Mouse (Mus musculus) left cerebral cortex, adult 8-10 months (tissue): ENCODE measurements around the gene Krt19. TPM values are rescaled to one million over a fixed set of nuclear protein-coding genes. Genes with fewer than 3 reads are reported as not detected.
A peak's percentile ranks its signal among the peaks of the same experiment; 100 is the strongest.

Source experiments
- DNase-seq, 2 experiments: peaks; one replicate each; pipeline ENCODE4 v3.0.0; 2022; ENCODE audit warnings: low spot score in 2 of 2
- total RNA-seq, 4 experiments: library from RNA; stranded (reverse); gene quantifications; 2 replicates each; pipeline ENCODE4 v1.2.4; 2022

Gene Krt19
- not detected for total RNA-seq

GRCm38 (mm10) chr11:100148615-100149330, at the start of gene Krt19:
Gene Krt19, minus strand, starts transcription at chr11:100148665.
- no peak for DNase-seq

- DNase-seq = peak; percentile 39 to 73
Observed at GRCm38 (mm10) chr11:100192992-100193391, 44.5 kb upstream of the Krt19 start, which contains the start of gene Krt9. Gene Krt9, minus strand, starts transcription at chr11:100193246.

GRCm38 (mm10) chr11:100191820-100192219, 43.4 kb upstream of the Krt19 start:
- DNase-seq = no peak

- no peak for DNase-seq
Observed at GRCm38 (mm10) chr11:100186736-100187135, 38.3 kb upstream of the Krt19 start.

GRCm38 (mm10) chr11:100181725-100182124, 33.3 kb upstream of the Krt19 start:
- DNase-seq = no peak

GRCm38 (mm10) chr11:100179260-100179659, 30.8 kb upstream of the Krt19 start:
- no peak for DNase-seq

GRCm38 (mm10) chr11:100178307-100178706, 29.8 kb upstream of the Krt19 start:
- DNase-seq = no peak

- no peak for DNase-seq
Observed at GRCm38 (mm10) chr11:100176791-100177190, 28.3 kb upstream of the Krt19 start.

- DNase-seq = peak; percentile 38 to 68
Observed at GRCm38 (mm10) chr11:100168765-100169762, 20.6 kb upstream of the Krt19 start.

- no peak for DNase-seq
Observed at GRCm38 (mm10) chr11:100168071-100168470, 19.6 kb upstream of the Krt19 start.

- DNase-seq = no peak
Observed at GRCm38 (mm10) chr11:100164392-100164791, 15.9 kb upstream of the Krt19 start.

- DNase-seq = no peak
Observed at GRCm38 (mm10) chr11:100157908-100158477, 9.5 kb upstream of the Krt19 start.

GRCm38 (mm10) chr11:100157331-100157730, 8.9 kb upstream of the Krt19 start:
- DNase-seq = no peak

- DNase-seq = no peak
Observed at GRCm38 (mm10) chr11:100155497-100156255, 7.2 kb upstream of the Krt19 start.

GRCm38 (mm10) chr11:100147566-100148353, 705 bp downstream of the Krt19 start:
- DNase-seq = no peak

GRCm38 (mm10) chr11:100145858-100146560, 2.5 kb downstream of the Krt19 start:
- DNase-seq = no peak

- DNase-seq = no peak
Observed at GRCm38 (mm10) chr11:100145104-100145503, 3.4 kb downstream of the Krt19 start.

- DNase-seq = no peak
Observed at GRCm38 (mm10) chr11:100140966-100141365, 7.5 kb downstream of the Krt19 start.

- DNase-seq = no peak
Observed at GRCm38 (mm10) chr11:100139391-100139790, 9.1 kb downstream of the Krt19 start.

- no peak for DNase-seq
Observed at GRCm38 (mm10) chr11:100138809-100139208, 9.7 kb downstream of the Krt19 start.
